Mouse (Mus musculus): ENCODE measurements at regions not wholly inside any gene's neighbourhood (a gene's known extent, or its start where the extent isn't known, plus 50 kb on each side); places are given as distances from the start of the nearest gene placed in this dataset.

GRCm38 (mm10) chr17:14610791-14611522, 83.1 kb downstream of the Thbs2 start:
- DNase-seq, result no peak

- no peak for DNase-seq
Measured at GRCm38 (mm10) chr17:14608845-14609244, 85.2 kb downstream of the Thbs2 start.

GRCm38 (mm10) chr17:14606356-14606989, 87.6 kb downstream of the Thbs2 start:
- DNase-seq, result no peak

- no peak for DNase-seq
Measured at GRCm38 (mm10) chr17:14599681-14600080, 94.4 kb downstream of the Thbs2 start.

GRCm38 (mm10) chr17:14596470-14596869, 97.6 kb downstream of the Thbs2 start:
- no peak for DNase-seq

GRCm38 (mm10) chr17:14595525-14595924, 98.5 kb downstream of the Thbs2 start:
- no peak for DNase-seq

GRCm38 (mm10) chr17:14588086-14588817, 105.8 kb downstream of the Thbs2 start:
- DNase-seq, result no peak

- no peak for DNase-seq
Measured at GRCm38 (mm10) chr17:14579671-14580070, 114.4 kb downstream of the Thbs2 start.

- DNase-seq, result no peak
Measured at GRCm38 (mm10) chr17:14578721-14579120, 115.3 kb downstream of the Thbs2 start.

GRCm38 (mm10) chr17:14578194-14578593, 115.8 kb downstream of the Thbs2 start:
- no peak for DNase-seq

GRCm38 (mm10) chr17:14576159-14576558, 117.9 kb downstream of the Thbs2 start:
- DNase-seq, result no peak

GRCm38 (mm10) chr17:14571143-14571542, 122.9 kb downstream of the Thbs2 start:
- DNase-seq, result no peak

GRCm38 (mm10) chr17:14570266-14570775, 123.7 kb downstream of the Thbs2 start:
- no peak for DNase-seq

GRCm38 (mm10) chr17:14562191-14562590, 131.8 kb downstream of the Thbs2 start:
- no peak for DNase-seq

GRCm38 (mm10) chr17:14557214-14557613, 136.8 kb downstream of the Thbs2 start:
- no peak for DNase-seq

GRCm38 (mm10) chr17:14553195-14553594, 140.8 kb downstream of the Thbs2 start:
- no peak for DNase-seq

GRCm38 (mm10) chr17:14552081-14552480, 142.0 kb downstream of the Thbs2 start:
- DNase-seq, result no peak

GRCm38 (mm10) chr17:14551610-14552009, 142.4 kb downstream of the Thbs2 start:
- no peak for DNase-seq

GRCm38 (mm10) chr17:14545822-14546473, 148.1 kb downstream of the Thbs2 start:
- DNase-seq, result peak; percentile 16

- DNase-seq, result no peak
Measured at GRCm38 (mm10) chr17:14544343-14545002, 149.6 kb downstream of the Thbs2 start.

GRCm38 (mm10) chr17:14541035-14541434, 153.0 kb downstream of the Thbs2 start:
- no peak for DNase-seq

GRCm38 (mm10) chr17:14540269-14540975, 153.6 kb downstream of the Thbs2 start:
- no peak for DNase-seq

Data from cerebellum, adult 11 months (tissue).